Mouse (Mus musculus) bone marrow macrophage, adult 2 months (primary cell): ENCODE measurements around the gene Tnni1.

ENCODE experiments used
- CTCF ChIP-seq: IDR thresholded peaks from 2 replicates; pipeline ENCODE4 v1.5.1; 2012; ENCODE audit warnings: low read depth, mild to moderate bottlenecking, low read length, moderate library complexity
- POLR2A ChIP-seq: IDR thresholded peaks from 2 replicates; pipeline ENCODE4 v1.6.1; 2012; ENCODE audit warnings: mild to moderate bottlenecking, low read depth, low read length, borderline replicate concordance

- TF ChIP-seq POLR2A (no peak), CTCF (no peak)
These were observed 55.7 kb downstream of the Tnni1 start for GRCm38 (mm10) chr1:135834983-135835382.
